Mouse (Mus musculus) midbrain, embryonic 16.5 days (tissue): ENCODE results near the gene Sox15. TPM values are rescaled to one million over a fixed set of nuclear protein-coding genes. Genes with fewer than 3 reads are reported as not detected.
A peak's percentile ranks its signal among the peaks of the same experiment; 100 is the strongest.

Experiments used
- ATAC-seq: fragments of 200-750 bp; cut with Nextera tagmentation; 2 replicates; pipeline ENCODE4 v1.8.0; 2017; ENCODE audit warnings: moderate TSS enrichment
- H3K27ac ChIP-seq: fragments of 300-500 bp; sonication (generic); 2 replicates; pipeline ENCODE4 v1.5.1; 2014; ENCODE audit warnings: mild to moderate bottlenecking, low read length, mixed read lengths
- H3K27me3 ChIP-seq: fragments of 300-500 bp; sonication (generic); 2 replicates; pipeline ENCODE4 v1.6.1; 2014; ENCODE audit warnings: low read depth, low read length, mixed read lengths; ENCODE audit not compliant: control insufficient read depth, insufficient read depth
- H3K36me3 ChIP-seq: fragments of 300-500 bp; sonication (generic); 2 replicates; pipeline ENCODE4 v1.6.1; 2014; ENCODE audit warnings: mild to moderate bottlenecking, low read length, moderate library complexity, mixed read lengths; ENCODE audit not compliant: control insufficient read depth, insufficient read depth
- H3K4me1 ChIP-seq: fragments of 300-500 bp; sonication (generic); 2 replicates; pipeline ENCODE4 v1.6.1; 2014; ENCODE audit warnings: mild to moderate bottlenecking, low read length, mixed read lengths; ENCODE audit not compliant: control insufficient read depth, insufficient read depth
- H3K4me2 ChIP-seq: fragments of 300-500 bp; sonication (generic); 2 replicates; pipeline ENCODE4 v1.6.1; 2014; ENCODE audit warnings: mild to moderate bottlenecking, low read length, mixed read lengths
- H3K4me3 ChIP-seq: fragments of 300-500 bp; sonication (generic); 2 replicates; pipeline ENCODE4 v1.5.1; 2014; ENCODE audit warnings: low read depth, mild to moderate bottlenecking, low read length, moderate library complexity, mixed read lengths
- H3K9ac ChIP-seq: fragments of 300-500 bp; sonication (generic); 2 replicates; pipeline ENCODE4 v1.6.1; 2014; ENCODE audit warnings: low read depth, low read length, mixed read lengths
- H3K9me3 ChIP-seq: fragments of 300-500 bp; sonication (generic); replicated peaks from 2 replicates; pipeline ENCODE4 v1.6.1; 2014; ENCODE audit warnings: mild to moderate bottlenecking, low read length, mixed read lengths; ENCODE audit not compliant: control insufficient read depth, poor library complexity, severe bottlenecking
- WGBS: fragments of 180-500 bp; shearing (Covaris S2); extraction: QIAGEN DNeasy Blood & Tissue Kit; methylation state at CpG from one replicate; pipeline ENCODE4 v1.1.7; 2014; 5-methylcytosine and 5-hydroxymethylcytosine counted together
- polyA plus RNA-seq: library from polyadenylated mRNA; unstranded; fragments of >200 nt; fragmentation: Nextera tagmentation; extraction: Ambion mirVana; gene quantifications from 2 replicates; pipeline ENCODE4 v1.2.1, GENCODE M21; 2015

The Sox15 gene
- polyA plus RNA-seq, 1 experiment from 2014 or later: not detected

DNA sequence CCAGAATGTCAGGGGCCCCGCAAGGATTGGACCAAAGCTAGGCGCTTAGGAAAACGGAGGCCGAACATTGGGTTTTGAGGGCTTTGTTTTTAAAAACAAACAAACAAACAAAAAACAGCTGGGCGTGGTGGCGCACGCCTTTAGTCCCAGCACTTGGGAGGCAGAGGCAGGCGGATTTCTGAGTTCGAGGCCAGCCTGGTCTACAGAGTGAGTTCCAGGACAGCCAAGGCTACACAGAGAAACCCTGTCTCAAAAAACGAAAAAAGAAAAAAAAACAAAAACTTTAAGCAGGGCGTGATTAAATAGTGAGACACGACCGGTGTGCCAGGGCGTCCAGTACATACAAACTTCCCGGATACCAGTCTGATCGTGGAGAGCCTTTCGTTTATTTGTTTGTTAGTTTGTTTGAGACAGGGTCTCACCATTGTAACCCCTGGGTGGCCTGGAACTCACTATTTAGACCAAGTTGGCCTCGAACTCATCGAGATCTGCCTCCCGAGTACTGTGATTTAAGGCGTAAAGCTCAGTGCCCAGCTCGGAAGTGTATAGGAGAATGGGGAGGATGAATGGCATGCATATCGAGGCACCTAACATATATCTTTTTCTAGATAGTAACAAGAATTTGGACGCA is 27.2 kb downstream of the Sox15 start:
- Histone ChIP-seq H3K27ac (peak overlapping the region; percentile 89), H3K9ac (peak overlapping the region; percentile 80), H3K9me3 (no peaks in the 10 kb centered on the region), H3K27me3 (no peaks in the 10 kb centered on the region), H3K4me1 (peaks cover 30% of the 10 kb centered on the region), H3K4me3 (peak overlapping the region; percentile 67), H3K36me3 (no peaks in the 10 kb centered on the region), H3K4me2 (peak overlapping the region; percentile 93)
- peak; percentile 9; the same call in 1 of the 2 replicates for ATAC-seq
- 26% methylated on average over 24 of the region's 24 CpGs for WGBS

DNA sequence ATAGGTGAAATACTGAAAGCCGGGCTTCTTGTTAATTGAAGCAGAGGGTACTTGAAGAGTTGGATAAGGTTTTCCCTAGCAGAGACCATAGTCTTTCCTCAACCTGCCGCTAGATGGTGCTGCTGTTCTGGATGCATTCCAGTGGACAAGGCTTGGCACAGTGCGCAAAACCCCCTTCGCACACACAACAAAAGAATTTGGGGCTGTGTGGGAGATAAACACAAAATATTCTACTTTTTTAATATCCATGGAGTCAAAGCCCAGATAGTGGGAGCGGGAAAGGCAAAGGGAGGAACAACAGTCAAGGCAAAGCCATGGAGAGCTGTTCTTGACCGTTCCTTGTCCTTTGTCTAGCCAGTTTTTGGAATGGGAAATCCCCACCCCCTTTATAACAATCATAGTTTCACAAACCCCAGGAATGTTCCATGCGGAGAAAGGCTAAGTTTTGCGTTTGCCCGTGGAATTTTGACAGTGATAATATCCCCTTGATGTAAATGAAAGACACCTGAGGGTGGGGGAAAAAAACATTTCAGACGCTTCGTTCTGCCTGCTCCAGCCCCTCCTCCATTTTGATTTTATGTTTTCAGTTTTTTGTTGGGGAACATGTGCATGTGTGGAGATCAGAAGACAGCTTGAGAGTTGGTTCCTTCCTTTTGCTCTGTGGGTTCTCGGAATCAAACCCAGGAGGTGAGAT is 27.9 kb downstream of the Sox15 start:
- peak overlapping the region; percentile 89 for H3K27ac ChIP-seq
- H3K4me3 ChIP-seq: peak overlapping the region; percentile 29
- H3K4me2 ChIP-seq: peak overlapping the region; percentile 93
- H3K4me1 ChIP-seq: peaks cover 30% of the 10 kb centered on the region
- H3K36me3 ChIP-seq: no peaks in the 10 kb centered on the region
- no peaks in the 10 kb centered on the region for H3K9me3 ChIP-seq
- H3K9ac ChIP-seq: peak overlapping the region; percentile 70
- no peaks in the 10 kb centered on the region for H3K27me3 ChIP-seq
- peak; percentile 47; the same call in 1 of the 2 replicates for ATAC-seq
- 16% methylated on average over 12 of the region's 12 CpGs for WGBS

DNA sequence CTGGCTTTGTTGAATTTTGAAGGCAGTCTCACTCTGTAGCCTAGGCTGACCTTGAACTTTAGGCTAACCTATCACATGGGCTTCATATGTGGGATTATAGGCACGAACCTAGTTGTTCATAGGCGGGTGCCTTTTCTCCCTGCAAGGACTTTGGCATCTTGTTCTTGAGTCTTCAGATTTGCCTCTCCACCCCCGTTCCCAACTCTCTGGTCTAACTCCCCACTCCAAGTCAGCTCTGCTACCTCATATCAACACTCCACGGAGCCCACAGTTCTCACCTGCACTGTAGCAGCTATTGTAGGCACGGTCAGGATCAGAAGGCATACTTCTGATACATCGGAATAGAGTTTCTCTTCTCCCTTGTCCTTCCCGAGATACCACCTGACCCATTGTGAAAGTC is 28.5 kb downstream of the Sox15 start:
- Histone ChIP-seq H3K36me3 (no peaks in the 10 kb centered on the region), H3K9me3 (no peaks in the 10 kb centered on the region), H3K27me3 (no peaks in the 10 kb centered on the region), H3K4me2 (peak overlapping the region; percentile 93), H3K4me1 (peaks cover 30% of the 10 kb centered on the region), H3K9ac (peak overlapping the region; percentile 70; the same call in 1 of the 2 replicates), H3K27ac (peak overlapping the region; percentile 89), H3K4me3 (peak overlapping the region; percentile 29)
- no peak for ATAC-seq
- WGBS: 83% methylated on average over 7 of the region's 7 CpGs

DNA sequence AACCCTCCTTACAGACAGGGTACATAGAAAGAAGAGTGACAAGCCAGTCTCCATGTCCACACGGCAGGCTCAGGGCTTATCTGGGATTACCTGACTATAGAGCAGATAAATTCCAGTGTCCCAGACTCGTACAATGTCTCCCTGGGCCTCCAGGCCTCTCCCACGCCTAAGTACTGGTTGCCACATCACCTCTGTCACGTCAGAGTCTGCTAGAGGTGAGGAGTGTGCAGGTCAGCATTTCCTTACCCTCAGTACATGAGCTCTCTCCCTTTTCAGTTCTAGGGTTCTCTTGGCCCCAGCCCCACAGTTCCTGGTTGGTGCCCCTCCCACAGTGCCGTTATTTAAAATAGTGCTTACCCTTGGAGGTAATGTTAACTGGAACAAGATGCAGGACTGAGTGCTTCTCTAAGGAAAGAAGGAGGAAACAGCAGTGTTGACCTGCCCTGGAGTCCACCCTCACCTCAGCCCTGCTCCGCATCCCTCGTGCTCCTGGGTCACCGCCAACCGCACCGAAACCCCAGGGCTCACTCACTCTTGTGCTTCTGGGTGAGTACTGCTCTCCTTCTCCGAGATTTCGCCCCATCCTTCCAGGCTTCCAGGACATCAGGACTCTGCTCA is 29.1 kb downstream of the Sox15 start:
- whole genome bisulfite sequencing: 78% methylated on average over 12 of the region's 12 CpGs
- no peak overlapping the region; the same call in 1 of the 2 replicates for H3K9ac ChIP-seq
- H3K27me3 ChIP-seq: no peaks in the 10 kb centered on the region
- H3K9me3 ChIP-seq: no peaks in the 10 kb centered on the region
- no peaks in the 10 kb centered on the region for H3K36me3 ChIP-seq
- H3K4me1 ChIP-seq: peaks cover 27% of the 10 kb centered on the region
- no peak for ATAC-seq
- H3K4me3 ChIP-seq: no peak overlapping the region
- H3K4me2 ChIP-seq: no peak overlapping the region
- peak overlapping the region; percentile 89; the same call in 1 of the 2 replicates for H3K27ac ChIP-seq

DNA sequence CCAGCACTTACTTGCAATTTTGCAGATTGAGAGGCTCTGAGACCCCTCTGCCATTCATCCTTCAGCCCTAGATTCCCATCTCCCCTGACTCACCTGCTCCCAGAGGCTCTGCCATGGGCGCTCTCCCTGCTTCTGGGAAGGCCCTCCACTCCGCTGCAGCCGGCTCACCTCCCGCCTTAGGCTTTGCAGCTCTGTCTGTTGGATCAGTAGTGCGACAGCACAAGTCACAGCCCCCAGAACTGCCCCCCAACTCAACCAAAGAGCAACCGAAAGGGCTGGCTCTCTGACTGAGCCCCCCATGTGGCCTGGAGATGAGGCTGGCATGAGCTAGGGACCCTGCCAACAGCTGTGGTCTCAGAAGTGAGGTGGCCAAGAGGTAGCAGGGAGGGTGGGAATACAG is 29.8 kb downstream of the Sox15 start:
- Histone ChIP-seq H3K4me3 (no peak overlapping the region), H3K27ac (0 out of 2 replicates have a peak overlapping the region, but pooled peaks have one; percentile 2), H3K27me3 (no peaks in the 10 kb centered on the region), H3K36me3 (no peaks in the 10 kb centered on the region), H3K9ac (peak overlapping the region; percentile 14; the same call in 1 of the 2 replicates), H3K4me2 (no peak overlapping the region), H3K4me1 (peaks cover 22% of the 10 kb centered on the region), H3K9me3 (no peaks in the 10 kb centered on the region)
- WGBS: 77% methylated on average over 6 of the region's 6 CpGs
- no peak for ATAC-seq

DNA sequence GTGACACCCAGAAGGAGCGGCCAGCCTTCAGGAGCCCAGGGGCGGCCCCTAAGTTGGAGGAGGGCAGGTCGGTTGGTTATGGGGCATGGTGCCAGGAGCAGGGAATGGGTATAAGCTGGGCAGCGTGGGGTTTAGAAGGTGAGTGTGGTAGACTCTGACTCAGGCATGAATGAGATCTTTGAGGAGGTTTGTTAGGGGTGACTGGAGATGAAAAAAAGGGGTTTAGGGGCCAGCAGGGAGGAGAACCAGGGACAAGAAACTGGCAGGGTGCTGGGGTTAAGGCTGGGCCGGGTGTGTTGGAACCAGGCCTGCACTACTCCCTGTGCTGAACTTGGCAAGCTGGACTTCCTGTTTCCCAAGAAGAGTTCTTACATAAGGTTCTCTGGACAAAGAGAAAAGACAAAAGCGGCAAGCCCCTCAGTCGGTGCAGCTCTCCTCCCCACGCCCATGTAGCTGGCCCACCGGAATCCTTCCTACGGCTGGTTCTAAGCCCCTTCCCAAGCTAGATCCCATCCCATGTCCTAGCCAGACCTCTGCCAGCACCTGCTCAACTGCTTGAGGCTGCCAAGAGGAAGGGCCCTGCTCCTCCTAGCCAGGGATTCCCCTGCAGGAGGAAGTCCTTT is 30.5 kb downstream of the Sox15 start, which contains the start of gene Tnfsf13:
Gene Tnfsf13 (minus strand): TSS at position 259 of the 623 bp plus-strand sequence.
- Histone ChIP-seq H3K27ac (peak within 1 kb of the TSS; percentile 50), H3K27me3 (no peaks in the 10 kb centered on the region), H3K4me1 (peaks cover 15% of the 10 kb centered on the region), H3K4me3 (no peak within 1 kb of the TSS), H3K4me2 (no peak within 1 kb of the TSS), H3K36me3 (no peaks in the 10 kb centered on the region), H3K9ac (peak within 1 kb of the TSS; percentile 14; the same call in 1 of the 2 replicates), H3K9me3 (no peaks in the 10 kb centered on the region)
- no peak for ATAC-seq
- 36% methylated on average over 10 of the region's 10 CpGs for WGBS

DNA sequence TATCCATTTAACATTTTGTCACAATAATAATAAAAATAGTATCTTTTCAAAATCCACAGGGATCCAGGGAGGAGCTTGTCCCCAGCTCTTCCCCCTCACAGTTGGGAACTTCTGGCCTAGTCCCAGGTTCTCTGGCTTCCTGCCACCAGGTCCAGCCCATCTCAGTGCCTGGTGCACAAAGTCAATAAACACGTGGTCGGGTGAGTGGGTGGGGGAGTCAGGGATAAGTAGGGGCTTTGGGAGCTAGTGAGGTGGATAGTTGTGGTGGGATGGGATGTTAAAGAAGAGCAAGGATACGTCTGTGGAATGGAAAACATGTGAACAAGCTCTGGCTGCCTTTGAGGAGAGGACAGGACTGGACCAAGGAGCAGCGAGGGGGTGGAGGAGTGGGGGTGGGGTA is 31.3 kb downstream of the Sox15 start:
- no peaks in the 10 kb centered on the region for H3K9me3 ChIP-seq
- peaks cover 9% of the 10 kb centered on the region; the same call in 1 of the 2 replicates for H3K4me1 ChIP-seq
- H3K36me3 ChIP-seq: no peaks in the 10 kb centered on the region
- H3K4me2 ChIP-seq: no peak overlapping the region
- 15% methylated on average over 4 of the region's 4 CpGs for WGBS
- 0 out of 2 replicates have a peak overlapping the region, but pooled peaks have one; percentile 4 for H3K9ac ChIP-seq
- no peaks in the 10 kb centered on the region for H3K27me3 ChIP-seq
- no peak for ATAC-seq
- no peak overlapping the region for H3K27ac ChIP-seq
- H3K4me3 ChIP-seq: no peak overlapping the region

DNA sequence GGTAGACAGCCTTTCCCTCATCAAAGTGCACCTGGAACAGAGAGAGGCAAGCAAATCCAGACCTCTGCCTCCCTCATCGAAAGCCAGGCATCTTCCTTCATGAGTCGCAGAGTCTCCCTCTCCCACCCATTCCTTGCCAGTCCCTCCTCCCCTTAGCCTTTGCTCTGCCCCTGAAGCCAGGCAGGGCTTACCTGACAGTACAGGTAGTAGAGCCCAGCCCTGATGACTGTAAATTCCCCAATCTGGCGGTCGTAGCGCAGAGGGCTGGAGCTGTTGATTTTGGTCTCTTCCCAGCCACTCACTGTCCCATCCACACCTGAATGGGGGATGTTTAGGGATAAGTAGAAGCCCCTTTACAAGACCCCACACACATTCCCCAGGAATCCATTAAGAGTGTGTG is 31.9 kb downstream of the Sox15 start:
- ATAC-seq: no peak
- Histone ChIP-seq H3K9ac (0 out of 2 replicates have a peak overlapping the region, but pooled peaks have one; percentile 4), H3K27me3 (no peaks in the 10 kb centered on the region), H3K27ac (no peak overlapping the region), H3K9me3 (no peaks in the 10 kb centered on the region), H3K36me3 (no peaks in the 10 kb centered on the region), H3K4me3 (no peak overlapping the region), H3K4me2 (no peak overlapping the region), H3K4me1 (peaks cover 9% of the 10 kb centered on the region; the same call in 1 of the 2 replicates)
- 67% methylated on average over 5 of the region's 5 CpGs for WGBS
